Mouse (Mus musculus) brain, embryonic 14.5 days (tissue): Measurements from ENCODE around the gene Pex26.

ENCODE experiments used
- CTCF ChIP-seq: fragments of 200-500 bp; IDR thresholded peaks from 2 replicates; pipeline ENCODE4 v1.5.1; 2012; ENCODE audit warnings: inconsistent platforms, mild to moderate bottlenecking, moderate library complexity, borderline replicate concordance; ENCODE audit not compliant: insufficient read depth, insufficient read length; ENCODE audit errors: extremely low read depth
- POLR2A ChIP-seq: fragments of 200-500 bp; IDR thresholded peaks from 2 replicates; pipeline ENCODE4 v1.6.1; 2012; ENCODE audit warnings: mild to moderate bottlenecking, inconsistent platforms, borderline replicate concordance; ENCODE audit not compliant: poor library complexity, insufficient read depth, insufficient read length, severe bottlenecking; ENCODE audit errors: extremely low read depth

DNA sequence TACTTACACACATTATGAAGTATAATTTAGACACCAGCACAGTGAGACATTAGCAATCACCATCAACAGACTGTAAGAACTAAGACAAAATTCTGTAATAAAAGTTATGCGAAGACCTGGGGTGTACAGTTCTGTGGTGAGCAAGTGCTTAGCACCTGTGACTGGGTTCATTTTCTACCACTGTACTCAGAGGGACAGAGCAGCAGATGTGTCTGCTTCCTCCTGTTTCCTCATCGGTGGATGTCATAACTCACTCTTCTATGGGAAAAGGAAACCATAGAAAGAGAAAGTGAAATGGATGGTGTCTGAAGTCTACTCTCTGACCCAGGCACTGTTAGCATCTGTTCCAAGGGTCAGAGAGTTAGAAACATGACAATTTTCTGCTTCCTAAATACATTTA lies 43.3 kb downstream of the Pex26 start:
- TF ChIP-seq CTCF (no peak), POLR2A (no peak)
